Mouse (Mus musculus) cerebellum, adult 2 months (tissue): ENCODE measurements around the gene Actb. TPM values are rescaled to one million over a fixed set of nuclear protein-coding genes. Genes with fewer than 3 reads are reported as not detected.

Experiments
- DNase-seq, 2 experiments: peaks; one replicate each; pipeline ENCODE4 v3.0.0; 2021
- H3K27ac ChIP-seq: fragments of 200-500 bp; 2 replicates; pipeline ENCODE4 v1.5.1; 2012; ENCODE audit warnings: low read length, control low read depth, inconsistent platforms; ENCODE audit not compliant: insufficient read depth
- H3K27me3 ChIP-seq: fragments of 200-500 bp; 2 replicates; pipeline ENCODE4 v1.6.1; 2012; ENCODE audit warnings: inconsistent platforms, mild to moderate bottlenecking, low read length, moderate library complexity; ENCODE audit not compliant: control insufficient read depth, insufficient read depth
- H3K4me1 ChIP-seq: fragments of 200-500 bp; 2 replicates; pipeline ENCODE4 v1.6.1; 2011; ENCODE audit warnings: low read length; ENCODE audit not compliant: control insufficient read depth, insufficient read depth
- H3K4me3 ChIP-seq: fragments of 200-500 bp; replicated peaks from 2 replicates; pipeline ENCODE3; 2011; ENCODE audit warnings: mild to moderate bottlenecking, low read depth, low read length, control low read depth; ENCODE audit not compliant: insufficient read depth
- CTCF ChIP-seq: fragments of 200-500 bp; IDR thresholded peaks from 2 replicates; pipeline ENCODE4 v1.5.1; 2011; ENCODE audit warnings: low read depth, mild to moderate bottlenecking, control low read depth, low read length, moderate library complexity, borderline replicate concordance; ENCODE audit not compliant: insufficient read depth
- POLR2A ChIP-seq: fragments of 200-500 bp; IDR thresholded peaks from 2 replicates; pipeline ENCODE4 v1.6.1; 2011; ENCODE audit warnings: low read length, control low read depth, borderline replicate concordance; ENCODE audit not compliant: insufficient read depth
- WGBS: fragments of 180-500 bp; shearing (Covaris S2); methylation state at CpG from one replicate; pipeline ENCODE4 v1.1.7; 2018; 5-methylcytosine and 5-hydroxymethylcytosine counted together
- polyA plus RNA-seq: library from polyadenylated mRNA; depleted of rRNA; stranded (reverse); fragments of >200 nt; gene quantifications from 2 replicates; pipeline ENCODE4 v1.2.3, GENCODE M21; 2012

Actb gene
- polyA plus RNA-seq, 1 experiment = 2,149 TPM

DNA sequence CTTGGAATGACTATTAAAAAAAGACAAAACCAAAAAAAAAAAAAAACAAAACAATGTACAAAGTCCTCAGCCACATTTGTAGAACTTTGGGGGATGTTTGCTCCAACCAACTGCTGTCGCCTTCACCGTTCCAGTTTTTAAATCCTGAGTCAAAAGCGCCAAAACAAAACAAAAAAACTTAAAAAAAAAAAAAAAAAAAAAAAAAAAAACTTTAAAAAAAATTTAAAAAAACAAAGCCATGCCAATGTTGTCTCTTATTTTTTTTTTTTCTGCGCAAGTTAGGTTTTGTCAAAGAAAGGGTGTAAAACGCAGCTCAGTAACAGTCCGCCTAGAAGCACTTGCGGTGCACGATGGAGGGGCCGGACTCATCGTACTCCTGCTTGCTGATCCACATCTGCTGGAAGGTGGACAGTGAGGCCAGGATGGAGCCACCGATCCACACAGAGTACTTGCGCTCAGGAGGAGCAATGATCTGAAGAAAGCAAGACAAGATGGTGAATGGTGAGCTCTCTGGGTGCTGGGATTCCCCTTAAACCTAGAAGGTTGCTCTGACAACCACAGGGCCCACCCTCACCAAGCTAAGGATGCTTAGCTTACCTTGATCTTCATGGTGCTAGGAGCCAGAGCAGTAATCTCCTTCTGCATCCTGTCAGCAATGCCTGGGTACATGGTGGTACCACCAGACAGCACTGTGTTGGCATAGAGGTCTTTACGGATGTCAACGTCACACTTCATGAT lies 2.9 kb downstream of the Actb start:
- Histone ChIP-seq H3K4me1 (peaks cover 23% of the 10 kb centered on the region), H3K27ac (no peak overlapping the region), H3K27me3 (no peaks in the 10 kb centered on the region), H3K4me3 (no peak overlapping the region)
- 40% methylated on average over 14 of the region's 14 CpGs for WGBS
- TF ChIP-seq CTCF = no peak
- no peak for TF ChIP-seq POLR2A
- DNase-seq = no peak

DNA sequence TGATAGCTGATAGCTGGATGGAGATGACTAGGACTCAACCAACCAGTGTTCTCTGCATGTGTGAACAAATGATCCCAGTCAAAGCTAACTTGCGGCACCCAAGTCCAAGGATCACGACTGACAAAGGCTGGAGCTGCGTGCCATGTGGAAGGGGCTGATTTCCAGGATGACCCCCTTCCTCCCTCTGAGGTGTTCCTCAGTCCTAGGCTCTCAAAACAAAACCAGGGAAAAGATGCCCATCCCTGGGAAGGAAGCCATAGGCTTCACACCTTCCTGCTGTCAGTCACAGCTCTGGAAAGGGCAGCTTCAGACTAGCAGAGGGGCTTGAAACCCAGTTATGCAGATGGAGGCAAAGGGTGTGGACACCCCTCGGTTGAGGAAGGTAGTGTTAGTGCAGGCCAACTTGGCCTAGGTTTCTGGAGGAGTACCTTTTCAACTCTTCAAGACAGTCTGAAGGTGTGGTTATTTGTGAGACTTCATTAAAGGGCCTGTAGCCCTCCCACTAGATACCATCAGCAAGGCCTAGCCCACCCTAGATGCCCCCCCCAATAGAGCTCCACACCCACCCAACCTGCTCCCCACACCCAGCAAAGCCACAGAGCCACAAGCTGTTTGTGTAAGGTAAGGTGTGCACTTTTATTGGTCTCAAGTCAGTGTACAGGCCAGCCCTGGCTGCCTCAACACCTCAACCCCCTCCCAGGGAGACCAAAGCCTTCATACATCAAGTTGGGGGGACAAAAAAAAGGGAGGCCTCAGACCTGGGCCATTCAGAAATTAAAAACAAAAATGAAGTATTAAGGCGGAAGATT lies 3.8 kb downstream of the Actb start:
- H3K27me3 ChIP-seq = no peaks in the 10 kb centered on the region
- H3K4me1 ChIP-seq = peaks cover 17% of the 10 kb centered on the region
- 43% methylated on average over 5 of the region's 5 CpGs for WGBS
- TF ChIP-seq CTCF = no peak
- TF ChIP-seq POLR2A = no peak
- no peak overlapping the region for H3K27ac ChIP-seq
- H3K4me3 ChIP-seq = no peak overlapping the region
- DNase-seq = no peak

DNA sequence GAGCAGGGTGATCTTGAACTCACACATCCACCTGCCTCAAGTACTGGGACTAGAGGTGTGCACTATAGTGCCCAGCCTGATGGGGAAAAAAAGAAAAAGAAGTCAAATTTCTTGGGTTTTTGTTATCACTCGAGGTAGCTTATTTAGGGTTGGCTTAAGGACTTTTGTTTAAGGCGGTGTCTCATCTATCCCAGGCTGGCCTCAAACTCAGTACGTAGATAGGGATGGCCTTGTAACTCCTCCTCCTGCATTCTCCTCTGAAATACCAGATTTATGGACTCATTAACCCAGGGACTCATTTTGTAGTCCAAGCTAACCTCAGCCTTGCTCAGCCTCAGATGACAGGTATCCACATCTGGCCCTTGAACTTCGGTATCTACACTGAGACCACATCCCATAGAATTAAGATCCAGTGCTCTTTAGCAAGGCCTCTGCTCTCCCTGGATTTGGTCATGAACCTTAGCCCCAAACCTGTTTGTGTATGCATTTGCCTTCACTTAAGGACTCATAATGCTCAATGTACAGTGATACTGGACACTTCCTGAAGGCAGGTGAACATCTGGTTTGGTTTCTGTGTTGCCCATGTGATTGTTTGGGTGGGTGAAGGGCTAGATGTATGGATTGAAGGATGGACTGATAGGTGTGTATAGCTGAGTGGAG lies 4.6 kb downstream of the Actb start:
- H3K4me3 ChIP-seq = no peak overlapping the region
- H3K27ac ChIP-seq = no peak overlapping the region
- DNase-seq = no peak
- TF ChIP-seq POLR2A (0 out of 2 replicates have a peak, but pooled peaks have one; percentile 24), CTCF (no peak)
- peaks cover 10% of the 10 kb centered on the region for H3K4me1 ChIP-seq
- H3K27me3 ChIP-seq = no peaks in the 10 kb centered on the region
- 69% methylated on average over 4 of the region's 4 CpGs for WGBS

DNA sequence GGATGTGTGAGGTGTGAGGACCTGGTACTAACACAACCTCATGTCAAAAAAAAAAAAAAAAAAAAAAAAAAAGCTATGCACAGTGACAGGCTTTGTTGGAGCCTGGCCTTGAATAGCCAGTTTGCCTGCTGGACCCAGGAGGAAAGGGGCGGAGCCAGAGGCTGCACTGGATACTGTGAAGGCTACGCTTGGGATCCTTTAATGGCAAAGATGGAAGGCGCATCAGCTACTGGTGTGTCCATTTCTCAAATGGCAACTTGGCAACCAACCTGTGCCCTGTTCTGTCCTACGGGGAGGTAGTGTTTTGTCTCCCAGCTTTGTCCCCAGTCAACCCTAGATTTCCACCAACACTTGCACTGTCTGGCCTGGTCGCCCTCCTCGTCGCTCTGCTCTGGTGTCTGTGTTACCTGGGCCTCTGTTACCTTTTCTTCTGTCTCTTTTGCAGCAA lies 5.2 kb downstream of the Actb start:
- DNase-seq = no peak
- Histone ChIP-seq H3K27me3 (no peaks in the 10 kb centered on the region), H3K4me1 (peaks cover 8% of the 10 kb centered on the region), H3K4me3 (no peak overlapping the region), H3K27ac (no peak overlapping the region)
- WGBS = 73% methylated on average over 7 of the region's 7 CpGs
- TF ChIP-seq CTCF (no peak), POLR2A (no peak)

DNA sequence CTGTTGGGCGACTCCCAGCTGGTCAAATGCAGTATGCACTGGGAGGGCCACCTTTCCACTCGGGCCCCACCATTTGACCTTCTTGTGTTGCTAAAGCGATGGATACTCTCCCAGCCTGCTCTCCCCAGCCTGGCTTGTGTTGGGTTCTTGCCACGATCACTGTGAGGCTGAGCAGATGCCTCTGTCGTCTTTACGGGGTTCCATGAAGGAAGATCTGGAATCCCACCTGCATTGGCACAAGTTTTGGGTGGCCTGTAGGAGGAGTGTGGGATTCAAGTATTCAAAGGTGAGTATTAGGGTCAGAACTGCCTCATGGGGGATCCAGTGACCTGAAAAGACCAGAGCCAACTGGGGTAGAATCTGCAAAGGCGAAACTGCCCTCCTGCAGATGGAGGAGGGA lies 5.9 kb downstream of the Actb start:
- Histone ChIP-seq H3K4me1 (peaks cover 8% of the 10 kb centered on the region), H3K4me3 (no peak overlapping the region), H3K27ac (no peak overlapping the region), H3K27me3 (no peaks in the 10 kb centered on the region)
- no peak for DNase-seq
- 34% methylated on average over 7 of the region's 7 CpGs for WGBS
- no peak for TF ChIP-seq CTCF
- no peak for TF ChIP-seq POLR2A

DNA sequence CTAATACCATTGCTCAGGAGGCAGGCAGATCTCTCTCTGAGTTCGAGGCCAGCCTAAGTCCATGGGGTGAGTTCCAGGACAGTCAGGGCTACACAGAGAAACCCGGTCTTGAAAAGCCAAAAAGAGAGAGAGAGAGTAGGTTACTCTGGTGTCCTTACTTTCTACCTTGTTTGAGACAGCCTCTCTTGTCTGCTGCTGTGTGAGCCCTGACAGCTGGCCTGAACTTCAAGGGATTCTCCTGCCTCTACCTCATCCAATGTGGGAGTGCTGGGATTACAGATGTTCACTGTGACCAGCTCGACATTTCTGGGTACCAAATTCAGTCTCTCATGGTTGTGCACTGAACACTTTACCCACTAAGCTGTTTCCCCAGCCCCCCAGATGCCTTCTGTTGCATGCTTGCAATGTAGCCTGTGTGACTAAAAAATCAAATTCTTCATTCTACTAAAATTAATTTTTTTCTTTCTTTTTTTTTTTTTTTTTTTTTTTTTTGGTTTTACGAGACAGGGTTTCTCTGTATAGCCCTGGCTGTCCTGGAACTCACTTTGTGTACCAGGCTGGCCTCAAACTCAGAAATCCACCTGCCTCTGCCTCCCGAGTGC lies 6.5 kb downstream of the Actb start:
- H3K27me3 ChIP-seq = no peaks in the 10 kb centered on the region
- peaks cover 8% of the 10 kb centered on the region for H3K4me1 ChIP-seq
- no peak overlapping the region for H3K27ac ChIP-seq
- no peak overlapping the region for H3K4me3 ChIP-seq
- WGBS = 74% methylated on average over 5 of the region's 5 CpGs
- TF ChIP-seq CTCF = no peak
- no peak for TF ChIP-seq POLR2A
- no peak for DNase-seq

DNA sequence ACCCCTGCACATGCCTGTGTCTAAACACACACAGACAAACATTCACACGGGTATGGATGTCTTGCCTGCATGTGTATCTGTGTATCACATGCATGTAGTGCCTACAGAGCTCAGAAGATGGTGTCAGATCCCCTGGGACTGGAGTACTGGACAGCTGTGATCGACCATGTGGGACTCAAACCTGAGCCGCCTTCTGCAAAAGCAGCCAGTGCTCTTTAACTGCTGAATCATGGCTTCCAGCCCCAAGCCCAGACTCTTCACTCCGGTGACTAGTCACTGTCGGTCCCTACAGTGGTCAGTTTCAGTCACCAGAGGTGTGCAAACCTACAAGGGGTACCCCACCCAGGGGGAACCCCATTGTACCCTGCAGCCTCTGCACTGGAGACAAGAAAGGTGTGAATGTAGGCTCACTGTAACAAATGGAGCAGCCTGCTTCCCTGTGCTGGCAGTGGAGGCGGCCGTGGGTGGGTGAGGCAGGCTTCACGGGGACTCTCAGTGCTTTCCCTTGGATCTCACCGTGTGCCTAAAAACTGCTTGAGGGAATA lies 7.4 kb downstream of the Actb start:
- 81% methylated on average over 9 of the region's 9 CpGs for WGBS
- peaks cover 3% of the 10 kb centered on the region for H3K4me1 ChIP-seq
- no peak for TF ChIP-seq POLR2A
- TF ChIP-seq CTCF = no peak
- no peak overlapping the region for H3K4me3 ChIP-seq
- H3K27me3 ChIP-seq = no peaks in the 10 kb centered on the region
- H3K27ac ChIP-seq = no peak overlapping the region
- no peak for DNase-seq
